Mouse (Mus musculus): Measurements from ENCODE around the gene Zfyve9. TPM values are rescaled to one million over a fixed set of nuclear protein-coding genes. Genes with fewer than 3 reads are reported as not detected.

Zfyve9 gene
- polyA plus RNA-seq, 1 experiment, result 8.2 TPM

- no peak overlapping the region for H3K4me3 ChIP-seq
- no peak overlapping the region for H3ac ChIP-seq (ENCODE audit: control insufficient read depth, insufficient read length)
- H3K36me3 ChIP-seq (ENCODE audit: control insufficient read depth, insufficient read depth), result peaks cover 8% of the 10 kb centered on the region
- TF ChIP-seq POLR2A (IDR thresholded peaks at IDR 0.05; ENCODE audit: insufficient read length, low read depth) (no peak), TCF3 (IDR thresholded peaks at IDR 0.05; ENCODE audit: insufficient read length, low read depth) (no peak), MAX (IDR thresholded peaks at IDR 0.05; ENCODE audit: low read depth) (no peak), POLR2AphosphoS2 (IDR thresholded peaks at IDR 0.05; ENCODE audit: insufficient read length, low read depth) (no peak), TCF12 (IDR thresholded peaks at IDR 0.05; ENCODE audit: insufficient read depth, poor library complexity, severe bottlenecking) (no peak), E2F4 (IDR thresholded peaks at IDR 0.05; ENCODE audit: insufficient read depth) (no peak), MYOG (IDR thresholded peaks at IDR 0.05; ENCODE audit: control insufficient read depth in 1 of 3, insufficient read depth in 1 of 3, insufficient read length in 2 of 3, low read depth in 2 of 3) (no peak), REST (IDR thresholded peaks at IDR 0.05; ENCODE audit: insufficient read depth, insufficient read length) (no peak), MYOD1 (IDR thresholded peaks at IDR 0.05; ENCODE audit: control insufficient read depth in 1 of 3, insufficient read length in 2 of 3, low read depth in 2 of 3) (no peak), USF1 (IDR thresholded peaks at IDR 0.05; ENCODE audit: low read depth) (no peak), CEBPB (IDR thresholded peaks at IDR 0.05; ENCODE audit: insufficient read depth, poor library complexity, severe bottlenecking) (no peak), SRF (IDR thresholded peaks at IDR 0.05; ENCODE audit: control insufficient read depth, insufficient read length, low read depth) (no peak)
- H3K27me3 ChIP-seq (ENCODE audit: control insufficient read depth, insufficient read depth, insufficient read length), result no peaks in the 10 kb centered on the region
- no peak overlapping the region for H3K4me2 ChIP-seq (ENCODE audit: low read depth)
- no peaks in the 10 kb centered on the region for H3K79me2 ChIP-seq (ENCODE audit: control insufficient read depth, insufficient read depth)
These were observed 94.4 kb downstream of the Zfyve9 start for GRCm38 (mm10) chr4:108686156-108686555.

- no peak overlapping the region for H3K4me2 ChIP-seq (ENCODE audit: low read depth)
- no peak for TF ChIP-seq TCF3 (IDR thresholded peaks at IDR 0.05; ENCODE audit: insufficient read length, low read depth)
- no peak for TF ChIP-seq REST (IDR thresholded peaks at IDR 0.05; ENCODE audit: insufficient read depth, insufficient read length)
- no peak for TF ChIP-seq USF1 (IDR thresholded peaks at IDR 0.05; ENCODE audit: low read depth)
- no peak for TF ChIP-seq MAX (IDR thresholded peaks at IDR 0.05; ENCODE audit: low read depth)
- TF ChIP-seq MYOG (IDR thresholded peaks at IDR 0.05; ENCODE audit: control insufficient read depth in 1 of 3, insufficient read depth in 1 of 3, insufficient read length in 2 of 3, low read depth in 2 of 3), result no peak
- no peak for TF ChIP-seq POLR2A (IDR thresholded peaks at IDR 0.05; ENCODE audit: insufficient read length, low read depth)
- no peak for TF ChIP-seq CEBPB (IDR thresholded peaks at IDR 0.05; ENCODE audit: insufficient read depth, poor library complexity, severe bottlenecking)
- no peak overlapping the region for H3ac ChIP-seq (ENCODE audit: control insufficient read depth, insufficient read length)
- H3K4me3 ChIP-seq, result no peak overlapping the region
- H3K27me3 ChIP-seq (ENCODE audit: control insufficient read depth, insufficient read depth, insufficient read length), result no peaks in the 10 kb centered on the region
- no peaks in the 10 kb centered on the region for H3K79me2 ChIP-seq (ENCODE audit: control insufficient read depth, insufficient read depth)
- H3K36me3 ChIP-seq (ENCODE audit: control insufficient read depth, insufficient read depth), result peaks cover 8% of the 10 kb centered on the region
These were observed 116.2 kb downstream of the Zfyve9 start for GRCm38 (mm10) chr4:108664407-108664806.

- Histone ChIP-seq H3K27me3 (ENCODE audit: control insufficient read depth, insufficient read depth, insufficient read length) (no peaks in the 10 kb centered on the region), H3K4me3 (no peak overlapping the region), H3K4me2 (ENCODE audit: low read depth) (no peak overlapping the region), H3K36me3 (ENCODE audit: control insufficient read depth, insufficient read depth) (peaks cover 22% of the 10 kb centered on the region), H3ac (ENCODE audit: control insufficient read depth, insufficient read length) (no peak overlapping the region), H3K79me2 (ENCODE audit: control insufficient read depth, insufficient read depth) (no peaks in the 10 kb centered on the region)
- no peak for TF ChIP-seq SRF (IDR thresholded peaks at IDR 0.05; ENCODE audit: control insufficient read depth, insufficient read length, low read depth)
- TF ChIP-seq POLR2AphosphoS2 (IDR thresholded peaks at IDR 0.05; ENCODE audit: insufficient read length, low read depth), result no peak
- no peak for TF ChIP-seq USF1 (IDR thresholded peaks at IDR 0.05; ENCODE audit: low read depth)
- TF ChIP-seq TCF3 (IDR thresholded peaks at IDR 0.05; ENCODE audit: insufficient read length, low read depth), result no peak
These were observed 141.8 kb downstream of the Zfyve9 start for GRCm38 (mm10) chr4:108638752-108639151.

GRCm38 (mm10) chr4:108637721-108638120, 142.9 kb downstream of the Zfyve9 start:
- H3K36me3 ChIP-seq (ENCODE audit: control insufficient read depth, insufficient read depth), result peaks cover 23% of the 10 kb centered on the region
- no peak overlapping the region for H3K4me2 ChIP-seq (ENCODE audit: low read depth)
- no peak overlapping the region for H3ac ChIP-seq (ENCODE audit: control insufficient read depth, insufficient read length)
- no peaks in the 10 kb centered on the region for H3K79me2 ChIP-seq (ENCODE audit: control insufficient read depth, insufficient read depth)
- no peak for TF ChIP-seq TCF12 (IDR thresholded peaks at IDR 0.05; ENCODE audit: insufficient read depth, poor library complexity, severe bottlenecking)
- no peak for TF ChIP-seq TCF3 (IDR thresholded peaks at IDR 0.05; ENCODE audit: insufficient read length, low read depth)
- no peak for TF ChIP-seq USF1 (IDR thresholded peaks at IDR 0.05; ENCODE audit: low read depth)
- TF ChIP-seq POLR2A (IDR thresholded peaks at IDR 0.05; ENCODE audit: insufficient read length, low read depth), result no peak
- TF ChIP-seq MYOD1 (IDR thresholded peaks at IDR 0.05; ENCODE audit: control insufficient read depth in 1 of 3, insufficient read length in 2 of 3, low read depth in 2 of 3), result no peak
- H3K4me3 ChIP-seq, result no peak overlapping the region
- no peaks in the 10 kb centered on the region for H3K27me3 ChIP-seq (ENCODE audit: control insufficient read depth, insufficient read depth, insufficient read length)

- no peak for TF ChIP-seq REST (IDR thresholded peaks at IDR 0.05; ENCODE audit: insufficient read depth, insufficient read length)
- TF ChIP-seq E2F4 (IDR thresholded peaks at IDR 0.05; ENCODE audit: insufficient read depth), result no peak
- no peak for TF ChIP-seq USF1 (IDR thresholded peaks at IDR 0.05; ENCODE audit: low read depth)
- TF ChIP-seq MYOG (IDR thresholded peaks at IDR 0.05; ENCODE audit: control insufficient read depth in 1 of 3, insufficient read depth in 1 of 3, insufficient read length in 2 of 3, low read depth in 2 of 3), result no peak
- no peak for TF ChIP-seq SRF (IDR thresholded peaks at IDR 0.05; ENCODE audit: control insufficient read depth, insufficient read length, low read depth)
- TF ChIP-seq CEBPB (IDR thresholded peaks at IDR 0.05; ENCODE audit: insufficient read depth, poor library complexity, severe bottlenecking), result no peak
- no peak for TF ChIP-seq POLR2A (IDR thresholded peaks at IDR 0.05; ENCODE audit: insufficient read length, low read depth)
- no peak for TF ChIP-seq POLR2AphosphoS2 (IDR thresholded peaks at IDR 0.05; ENCODE audit: insufficient read length, low read depth)
- TF ChIP-seq TCF12 (IDR thresholded peaks at IDR 0.05; ENCODE audit: insufficient read depth, poor library complexity, severe bottlenecking), result no peak
- TF ChIP-seq MAX (IDR thresholded peaks at IDR 0.05; ENCODE audit: low read depth), result no peak
- no peak for TF ChIP-seq TCF3 (IDR thresholded peaks at IDR 0.05; ENCODE audit: insufficient read length, low read depth)
- no peak for TF ChIP-seq MYOD1 (IDR thresholded peaks at IDR 0.05; ENCODE audit: control insufficient read depth in 1 of 3, insufficient read length in 2 of 3, low read depth in 2 of 3)
These were observed 145.5 kb downstream of the Zfyve9 start for GRCm38 (mm10) chr4:108635101-108635500.

More at GRCm38 (mm10) chr4:108635101-108635500, 145.5 kb downstream of the Zfyve9 start:
- no peak overlapping the region for H3K4me2 ChIP-seq (ENCODE audit: low read depth)
- no peaks in the 10 kb centered on the region for H3K79me2 ChIP-seq (ENCODE audit: control insufficient read depth, insufficient read depth)
- H3K36me3 ChIP-seq (ENCODE audit: control insufficient read depth, insufficient read depth), result peaks cover 23% of the 10 kb centered on the region
- H3K4me3 ChIP-seq, result no peak overlapping the region
- no peak overlapping the region for H3ac ChIP-seq (ENCODE audit: control insufficient read depth, insufficient read length)
- H3K27me3 ChIP-seq (ENCODE audit: control insufficient read depth, insufficient read depth, insufficient read length), result no peaks in the 10 kb centered on the region

Data from myocyte (in vitro differentiated cells).